In the genomic region with DNA sequence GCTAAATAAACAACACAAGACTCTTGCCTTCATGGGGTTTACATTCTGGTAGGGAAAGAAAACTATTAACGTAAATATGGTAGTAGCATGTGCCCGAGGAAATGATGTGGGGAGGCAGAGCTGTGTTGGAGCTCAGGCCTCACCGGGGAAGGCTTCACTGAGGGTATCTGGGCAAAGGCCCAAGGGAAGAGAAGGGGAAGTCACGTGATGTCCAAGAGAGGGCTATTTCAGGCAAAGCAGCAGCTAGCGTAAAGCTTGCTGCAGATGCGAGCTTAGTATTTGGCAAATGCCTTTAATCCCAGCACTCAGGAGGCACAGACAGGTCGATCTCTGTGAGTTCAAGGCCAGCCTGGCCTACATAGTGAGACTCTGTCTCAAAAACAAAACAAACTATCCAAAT, we compare ENCODE assay signal across 18 mouse cellular contexts. TPM values are rescaled to one million over a fixed set of nuclear protein-coding genes. Genes with fewer than 3 reads are reported as not detected.
DNase-seq lines count a peak whose midpoint lies in the region.
"Had no signal": no experiment of that assay in that cellular context is flagged by ENCODE, and none has a peak within 500 bp of the region (broad histone marks: within the 10 kb centered on the region; RNA-seq: fewer than 3 reads in every experiment).

No protein-coding gene starts in this region.

- no peaks in the 10 kb centered on the region for H3K36me3 ChIP-seq in heart, embryonic 10.5 days
- no peaks in the 10 kb centered on the region for H3K36me3 ChIP-seq in splenic B cell, adult 2 months (ENCODE audit: control insufficient read depth, insufficient read depth, low read length, poor library complexity, severe bottlenecking)
- H3K36me3 ChIP-seq: hindbrain, embryonic 12.5 days; limb, embryonic 12.5 days; neural tube, embryonic 13.5 days had no signal

- no peak overlapping the region for H3K4me3 ChIP-seq in heart, embryonic 10.5 days
- H3K4me3 ChIP-seq: hindbrain, embryonic 12.5 days; layer of hippocampus, adult 2 months; limb, embryonic 12.5 days; neural tube, embryonic 13.5 days had no signal

- no peaks in the 10 kb centered on the region for H3K4me1 ChIP-seq in heart, embryonic 10.5 days
- H3K4me1 ChIP-seq: hindbrain, embryonic 12.5 days; limb, embryonic 12.5 days had no signal

- 63% methylated on average over 7 of the region's 7 CpGs for WGBS in heart, embryonic 10.5 days

- peak; percentile 6 for DNase-seq in adrenal gland, postnatal 10 days
- no peak for DNase-seq in adrenal gland, adult 8-10 months
- peak; percentile 33 for DNase-seq in heart, postnatal 4 days
- no peak for DNase-seq in heart, embryonic 10.5 days (ENCODE audit: low spot score)
- peak; percentile 6 for DNase-seq in lung, postnatal 14 days
- no peak for DNase-seq in lung, postnatal 4 days
- DNase-seq in splenic B cell, adult 2 months (ENCODE audit: low read depth, low spot score), result peak; percentile 8
- DNase-seq in frontal cortex, postnatal 36 days (ENCODE audit: low spot score in 2 of 2), result no peak
- DNase-seq: cerebellum, adult 11-12 months; right cerebral cortex, postnatal 4 days had no signal

- H3K9me3 ChIP-seq in heart, embryonic 10.5 days, result no peaks in the 10 kb centered on the region
- H3K9me3 ChIP-seq: hindbrain, embryonic 12.5 days; limb, embryonic 12.5 days; neural tube, embryonic 13.5 days had no signal

- H3K27me3 ChIP-seq in heart, embryonic 10.5 days (ENCODE audit: insufficient read depth, poor library complexity, severe bottlenecking), result no peaks in the 10 kb centered on the region
- H3K27me3 ChIP-seq in splenic B cell, adult 2 months (ENCODE audit: control insufficient read depth, insufficient read depth, low read length, poor library complexity, severe bottlenecking), result no peaks in the 10 kb centered on the region
- H3K27me3 ChIP-seq: hindbrain, embryonic 12.5 days; limb, embryonic 12.5 days; neural tube, embryonic 13.5 days had no signal

- no peak overlapping the region for H3K27ac ChIP-seq in heart, embryonic 10.5 days
- H3K27ac ChIP-seq: hindbrain, embryonic 12.5 days; layer of hippocampus, adult 2 months; limb, embryonic 12.5 days; liver, embryonic 14.5 days; neural tube, embryonic 13.5 days had no signal

RNA-seq across cellular contexts. Expression of gene Mrps16, which starts 28.8 kb away (rescaled TPM):
- 100 to 1,000 TPM in 1 of 2 experiments, 10 to 100 TPM in 1; 93.8 to 101 TPM for total RNA-seq in adrenal gland, postnatal 10 days (2021)
- total RNA-seq in adrenal gland, adult 8-10 months (2022), result 10 to 100 TPM; 56.2 to 74.9 (median 67.5) TPM
- total RNA-seq in heart, postnatal 4 days (2021), result 10 to 100 TPM; 68.8 to 70.0 TPM
- polyA plus RNA-seq in heart, embryonic 10.5 days (2016; fragmentation: Nextera tagmentation; extraction: Ambion mirVana), result 95.0 and 108 TPM in 2 replicates

RNA-seq across cellular contexts. Expression of gene Cfap70, which starts 29.8 kb away (rescaled TPM):
- total RNA-seq in adrenal gland, postnatal 10 days (2021), result 1 to 10 TPM; 1.9 to 2.7 TPM
- 1 to 10 TPM; 1.2 to 7.0 (median 1.8) TPM for total RNA-seq in adrenal gland, adult 8-10 months (2022)
- total RNA-seq in heart, postnatal 4 days (2021), result under 1 TPM; 0.29 to 0.54 TPM
- polyA plus RNA-seq in heart, embryonic 10.5 days (2016; fragmentation: Nextera tagmentation; extraction: Ambion mirVana), result 0.15 and 0.39 TPM in 2 replicates
- total RNA-seq: megakaryocyte-erythroid progenitor cell, adult 5-6 weeks; monocyte, adult 5-6 weeks had no signal
- polyA plus RNA-seq: activated CD4-positive, CD25-positive, alpha-beta regulatory T cell, adult 4 months had no signal

RNA-seq across cellular contexts. Expression of gene Dnajc9, which starts 33.5 kb away (rescaled TPM):
- total RNA-seq in adrenal gland, postnatal 10 days (2021), result 10 to 100 TPM; 33.7 to 36.6 TPM
- 10 to 100 TPM; 30.3 to 43.2 (median 34.0) TPM for total RNA-seq in adrenal gland, adult 8-10 months (2022)
- total RNA-seq in heart, postnatal 4 days (2021), result 10 to 100 TPM; 39.7 to 42.5 TPM
- polyA plus RNA-seq in heart, embryonic 10.5 days (2016; fragmentation: Nextera tagmentation; extraction: Ambion mirVana), result 128 and 179 TPM in 2 replicates

RNA-seq across cellular contexts. Expression of gene Anxa7, which starts 57.7 kb away (rescaled TPM):
- total RNA-seq in adrenal gland, postnatal 10 days (2021), result 10 to 100 TPM; 60.7 to 67.2 TPM
- 100 to 1,000 TPM; 118 to 129 (median 120) TPM for total RNA-seq in adrenal gland, adult 8-10 months (2022)
- 10 to 100 TPM; 49.5 to 57.1 TPM for total RNA-seq in heart, postnatal 4 days (2021)
- polyA plus RNA-seq in heart, embryonic 10.5 days (2016; fragmentation: Nextera tagmentation; extraction: Ambion mirVana), result 36.6 and 38.5 TPM in 2 replicates

Comparison
In these comparisons a context has a peak if more than half of its experiments do, and no peak if none do; other contexts are left out.
1. DNase-seq: peak in adrenal gland, postnatal 10 days (single experiment), heart, postnatal 4 days (single experiment), lung, postnatal 14 days (single experiment) and splenic B cell, adult 2 months (single experiment); none in adrenal gland, adult 8-10 months (single experiment), heart, embryonic 10.5 days (single experiment), lung, postnatal 4 days (0 of 2) and frontal cortex, postnatal 36 days (0 of 2).